Mouse (Mus musculus) hindbrain, embryonic 10.5 days (tissue): ENCODE measurements at regions not wholly inside any gene's neighbourhood (a gene's known extent, or its start where the extent isn't known, plus 50 kb on each side); places are given as distances from the start of the nearest gene placed in this dataset.

ENCODE experiments used
- DNase-seq: peaks from one replicate; pipeline ENCODE4 v3.0.0-alpha.2; 2017; ENCODE audit warnings: low spot score
- H3K27ac ChIP-seq: fragments of 300-500 bp; sonication (generic); 2 replicates; pipeline ENCODE4 v1.5.1; 2016; ENCODE audit warnings: mild to moderate bottlenecking, moderate library complexity
- H3K27me3 ChIP-seq: fragments of 300-500 bp; sonication (generic); 2 replicates; pipeline ENCODE4 v1.6.1; 2016; ENCODE audit warnings: mild to moderate bottlenecking; ENCODE audit not compliant: poor library complexity, insufficient read depth, severe bottlenecking
- H3K36me3 ChIP-seq: fragments of 300-500 bp; sonication (generic); 2 replicates; pipeline ENCODE4 v1.6.1; 2016; ENCODE audit warnings: mild to moderate bottlenecking, moderate library complexity
- H3K4me1 ChIP-seq: fragments of 300-500 bp; sonication (generic); replicated peaks from 2 replicates; pipeline ENCODE4 v1.6.1; 2016; ENCODE audit warnings: mild to moderate bottlenecking
- H3K4me3 ChIP-seq: fragments of 300-500 bp; sonication (generic); 2 replicates; pipeline ENCODE4 v1.5.1; 2016; ENCODE audit warnings: mild to moderate bottlenecking, moderate library complexity
- H3K9me3 ChIP-seq: fragments of 300-500 bp; sonication (generic); 2 replicates; pipeline ENCODE4 v1.6.1; 2016; ENCODE audit warnings: mild to moderate bottlenecking, moderate library complexity
- WGBS: fragments of 180-500 bp; shearing (Covaris S2); methylation state at CpG from one replicate; pipeline ENCODE4 v1.1.7; 2016; 5-methylcytosine and 5-hydroxymethylcytosine counted together

DNA sequence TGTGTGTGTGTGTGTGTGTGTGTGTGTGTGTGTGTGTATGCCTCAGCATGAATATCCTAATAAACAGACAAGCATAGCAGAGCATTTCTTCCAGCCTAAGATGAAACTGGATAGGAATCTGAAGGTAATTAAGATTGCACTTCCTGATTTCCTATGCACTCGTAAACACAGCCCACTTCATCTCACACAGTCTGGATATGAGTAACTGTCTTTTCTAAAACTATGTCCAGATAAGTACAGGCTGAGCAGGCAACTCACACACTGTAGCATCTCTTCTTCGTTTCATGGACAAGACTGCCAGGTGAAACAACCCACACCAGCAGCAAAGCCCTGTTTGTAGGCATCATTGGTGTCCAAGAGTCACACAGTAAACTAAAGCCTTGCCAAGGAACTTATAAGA, 261.1 kb downstream of the Pdha2 start:
- 77% methylated on average over 2 of the region's 2 CpGs for WGBS
- Histone ChIP-seq H3K4me1 (no peaks in the 10 kb centered on the region), H3K4me3 (no peak overlapping the region), H3K9me3 (no peaks in the 10 kb centered on the region), H3K36me3 (no peaks in the 10 kb centered on the region), H3K27me3 (no peaks in the 10 kb centered on the region), H3K27ac (no peak overlapping the region)
- no peak for DNase-seq

DNA sequence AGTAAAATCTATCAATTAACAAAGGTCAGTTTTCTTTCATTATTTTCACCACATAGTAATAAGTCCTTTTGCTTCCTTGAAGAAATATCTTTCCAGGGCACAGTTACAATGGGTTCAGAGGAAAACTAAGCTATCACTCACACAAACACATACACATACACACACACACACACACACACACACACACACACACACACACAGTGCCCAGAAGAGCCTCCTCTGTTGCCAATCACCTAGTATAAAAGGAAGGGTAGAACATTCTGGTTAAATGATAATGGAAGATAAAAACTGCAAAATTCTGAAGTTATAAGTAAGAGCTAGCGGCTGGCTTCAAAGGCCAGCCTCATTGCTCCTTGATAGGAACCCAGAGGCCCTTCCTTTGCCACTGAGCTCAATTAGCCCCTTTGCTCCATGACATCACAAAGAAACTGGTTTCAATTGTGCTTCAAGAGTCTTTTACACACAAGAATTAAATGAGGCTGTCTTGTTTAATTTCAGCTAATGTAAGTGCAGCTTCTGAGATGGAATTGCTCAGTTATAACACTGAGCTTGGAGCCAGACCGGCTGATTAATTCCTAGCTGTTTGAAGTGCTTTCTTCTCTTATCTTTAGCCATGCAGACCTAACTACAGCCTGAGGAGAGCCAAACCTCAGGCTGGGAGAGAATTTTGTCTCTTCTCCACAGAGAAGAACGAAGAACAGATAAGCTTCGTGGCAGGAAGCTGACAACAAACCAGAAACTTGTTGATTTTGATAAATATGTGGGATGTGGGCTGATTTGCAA, 262.1 kb downstream of the Pdha2 start:
- 75% methylated on average over 4 of the region's 4 CpGs for WGBS
- no peaks in the 10 kb centered on the region for H3K9me3 ChIP-seq
- H3K27me3 ChIP-seq, result no peaks in the 10 kb centered on the region
- H3K27ac ChIP-seq, result no peak overlapping the region
- no peak for DNase-seq
- no peaks in the 10 kb centered on the region for H3K4me1 ChIP-seq
- H3K4me3 ChIP-seq, result no peak overlapping the region
- no peaks in the 10 kb centered on the region for H3K36me3 ChIP-seq

GRCm38 (mm10) chr3:140942450-140942849, 269.7 kb downstream of the Pdha2 start:
- H3K9me3 ChIP-seq, result no peaks in the 10 kb centered on the region
- no peak for DNase-seq
- WGBS, result 89% methylated on average over 1 of the region's 1 CpGs

DNA sequence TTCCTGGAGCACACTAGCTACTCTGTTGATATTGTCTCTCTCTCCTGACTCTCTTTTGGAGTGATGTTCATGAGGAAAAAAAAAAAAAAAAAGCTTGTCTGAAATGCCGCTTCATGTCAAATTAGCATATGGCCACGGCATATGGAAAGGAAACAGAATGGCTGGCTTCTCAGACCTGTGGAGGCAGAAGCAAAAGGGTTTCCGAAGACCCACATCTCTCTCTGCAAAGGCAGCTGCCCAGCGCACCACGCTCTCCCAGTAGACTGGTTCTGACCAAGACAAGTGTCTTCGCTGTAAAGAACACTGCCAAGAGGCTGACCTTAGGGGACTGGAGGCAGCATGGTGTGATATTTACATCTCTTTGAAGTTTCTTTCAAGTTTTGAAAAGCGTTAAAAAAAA, 270.3 kb downstream of the Pdha2 start:
- WGBS, result 73% methylated on average over 7 of the region's 7 CpGs

More at GRCm38 (mm10) chr3:140942450-140942849, 269.7 kb downstream of the Pdha2 start:
- no peak overlapping the region for H3K4me3 ChIP-seq
- H3K27me3 ChIP-seq, result no peaks in the 10 kb centered on the region
- no peaks in the 10 kb centered on the region for H3K4me1 ChIP-seq
- no peaks in the 10 kb centered on the region for H3K36me3 ChIP-seq
- no peak overlapping the region for H3K27ac ChIP-seq

GRCm38 (mm10) chr3:140941316-140941715, 270.8 kb downstream of the Pdha2 start:
- Histone ChIP-seq H3K36me3 (no peaks in the 10 kb centered on the region), H3K4me1 (no peaks in the 10 kb centered on the region), H3K9me3 (no peaks in the 10 kb centered on the region), H3K27ac (no peak overlapping the region), H3K4me3 (no peak overlapping the region), H3K27me3 (no peaks in the 10 kb centered on the region)
- DNase-seq, result no peak
- 89% methylated on average over 6 of the region's 6 CpGs for WGBS

More for the DNA sequence above, 270.3 kb downstream of the Pdha2 start:
- Histone ChIP-seq H3K9me3 (no peaks in the 10 kb centered on the region), H3K4me1 (no peaks in the 10 kb centered on the region), H3K27me3 (no peaks in the 10 kb centered on the region), H3K27ac (no peak overlapping the region), H3K4me3 (no peak overlapping the region), H3K36me3 (no peaks in the 10 kb centered on the region)
- no peak for DNase-seq

DNA sequence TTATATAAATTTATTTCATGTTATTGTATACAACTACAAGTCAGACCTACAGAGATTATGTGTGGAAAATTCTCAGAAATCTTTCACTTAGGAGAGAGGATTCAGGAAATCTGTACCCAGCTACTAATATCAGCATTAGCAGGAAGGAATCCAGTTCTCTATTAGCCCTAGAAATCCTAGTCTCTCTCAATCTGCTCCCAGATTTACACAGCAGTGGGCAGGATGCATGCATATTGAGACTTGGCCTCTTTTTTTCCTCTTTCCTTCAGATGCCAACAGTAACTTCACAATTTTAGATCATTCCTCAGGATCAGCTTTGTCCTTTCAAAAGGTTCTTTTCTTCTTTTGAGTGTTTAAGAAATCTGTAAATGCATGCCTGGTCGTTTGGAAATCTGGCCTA, 279.0 kb downstream of the Pdha2 start:
- Histone ChIP-seq H3K9me3 (no peaks in the 10 kb centered on the region), H3K27ac (no peak overlapping the region), H3K4me3 (no peak overlapping the region), H3K4me1 (no peaks in the 10 kb centered on the region), H3K36me3 (no peaks in the 10 kb centered on the region), H3K27me3 (no peaks in the 10 kb centered on the region)
- 35% methylated on average over 1 of the region's 1 CpGs for WGBS
- DNase-seq, result no peak

GRCm38 (mm10) chr3:140926689-140927088, 285.5 kb downstream of the Pdha2 start:
- no peak for DNase-seq
- H3K27ac ChIP-seq, result no peak overlapping the region
- H3K36me3 ChIP-seq, result no peaks in the 10 kb centered on the region
- no peaks in the 10 kb centered on the region for H3K9me3 ChIP-seq
- no peaks in the 10 kb centered on the region for H3K4me1 ChIP-seq
- H3K27me3 ChIP-seq, result no peaks in the 10 kb centered on the region
- WGBS, result 94% methylated on average over 5 of the region's 5 CpGs
- no peak overlapping the region for H3K4me3 ChIP-seq

- WGBS, result 89% methylated on average over 4 of the region's 4 CpGs
- Histone ChIP-seq H3K36me3 (no peaks in the 10 kb centered on the region), H3K27me3 (no peaks in the 10 kb centered on the region), H3K4me3 (no peak overlapping the region), H3K4me1 (no peaks in the 10 kb centered on the region), H3K27ac (no peak overlapping the region), H3K9me3 (no peaks in the 10 kb centered on the region)
- no peak for DNase-seq
Observed at GRCm38 (mm10) chr3:140876201-140876895, 335.8 kb downstream of the Pdha2 start.

- no peak for DNase-seq
Observed at GRCm38 (mm10) chr3:140875500-140876200, 336.5 kb downstream of the Pdha2 start.

GRCm38 (mm10) chr3:140874070-140874895, 337.9 kb downstream of the Pdha2 start:
- H3K36me3 ChIP-seq, result no peaks in the 10 kb centered on the region
- DNase-seq, result no peak
- 88% methylated on average over 9 of the region's 9 CpGs for WGBS

More at GRCm38 (mm10) chr3:140875500-140876200, 336.5 kb downstream of the Pdha2 start:
- Histone ChIP-seq H3K9me3 (no peaks in the 10 kb centered on the region), H3K36me3 (no peaks in the 10 kb centered on the region), H3K4me3 (no peak overlapping the region), H3K4me1 (no peaks in the 10 kb centered on the region), H3K27ac (no peak overlapping the region), H3K27me3 (no peaks in the 10 kb centered on the region)
- 84% methylated on average over 4 of the region's 4 CpGs for WGBS

DNA sequence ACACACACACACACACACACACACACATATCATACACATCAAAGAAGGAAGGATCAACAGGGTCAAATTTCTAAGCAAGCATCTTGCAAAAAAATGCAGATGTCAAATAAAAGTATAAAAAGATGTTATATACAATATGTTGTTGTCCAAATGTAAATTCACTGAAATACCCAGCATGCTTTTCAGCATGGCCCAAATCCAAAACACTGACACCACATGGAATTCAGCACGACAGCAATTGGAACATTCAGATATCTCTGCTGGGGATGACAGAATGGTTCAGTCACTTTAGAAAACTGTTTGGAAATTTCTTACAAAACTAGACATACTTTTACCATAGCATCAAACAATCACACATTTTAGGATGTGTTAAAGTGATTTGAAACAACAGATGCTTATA, 339.6 kb downstream of the Pdha2 start:
- H3K27ac ChIP-seq, result no peak overlapping the region
- no peaks in the 10 kb centered on the region for H3K9me3 ChIP-seq
- no peak for DNase-seq
- H3K4me3 ChIP-seq, result no peak overlapping the region
- no peaks in the 10 kb centered on the region for H3K4me1 ChIP-seq
- no peaks in the 10 kb centered on the region for H3K27me3 ChIP-seq
- H3K36me3 ChIP-seq, result no peaks in the 10 kb centered on the region
- 90% methylated on average over 1 of the region's 1 CpGs for WGBS

More at GRCm38 (mm10) chr3:140874070-140874895, 337.9 kb downstream of the Pdha2 start:
- Histone ChIP-seq H3K27ac (no peak overlapping the region), H3K4me1 (no peaks in the 10 kb centered on the region), H3K27me3 (no peaks in the 10 kb centered on the region), H3K4me3 (no peak overlapping the region), H3K9me3 (no peaks in the 10 kb centered on the region)

DNA sequence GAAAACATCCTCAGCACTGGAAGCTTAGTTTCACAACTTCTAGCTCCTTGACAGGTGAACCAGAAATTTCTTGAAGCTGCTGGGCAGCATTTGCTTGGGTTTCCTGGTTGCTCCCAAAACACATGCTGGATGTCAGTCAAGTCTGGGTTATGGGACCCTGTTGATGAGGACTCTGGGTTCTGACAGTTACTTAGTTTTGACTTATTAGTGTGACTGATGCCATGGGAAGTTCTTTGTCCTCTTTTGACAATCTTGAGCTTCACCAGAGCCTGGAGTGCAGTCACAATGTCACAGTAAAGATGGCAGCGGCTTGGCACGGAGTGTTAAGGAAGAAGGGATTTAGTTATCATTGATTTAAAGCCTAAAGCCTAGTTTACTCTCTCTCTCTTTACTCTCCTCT, 340.9 kb downstream of the Pdha2 start:
- Histone ChIP-seq H3K4me1 (no peaks in the 10 kb centered on the region), H3K9me3 (no peaks in the 10 kb centered on the region), H3K36me3 (no peaks in the 10 kb centered on the region), H3K27ac (no peak overlapping the region), H3K27me3 (no peaks in the 10 kb centered on the region), H3K4me3 (no peak overlapping the region)
- no peak for DNase-seq
- WGBS, result 97% methylated on average over 2 of the region's 2 CpGs
